Mouse (Mus musculus) cerebellum, adult 11 months (tissue): ENCODE results near the gene Hist1h3b.

Experiments used
- DNase-seq: peaks from one replicate; pipeline ENCODE4 v3.0.0; 2022

Hist1h3b gene

DNA sequence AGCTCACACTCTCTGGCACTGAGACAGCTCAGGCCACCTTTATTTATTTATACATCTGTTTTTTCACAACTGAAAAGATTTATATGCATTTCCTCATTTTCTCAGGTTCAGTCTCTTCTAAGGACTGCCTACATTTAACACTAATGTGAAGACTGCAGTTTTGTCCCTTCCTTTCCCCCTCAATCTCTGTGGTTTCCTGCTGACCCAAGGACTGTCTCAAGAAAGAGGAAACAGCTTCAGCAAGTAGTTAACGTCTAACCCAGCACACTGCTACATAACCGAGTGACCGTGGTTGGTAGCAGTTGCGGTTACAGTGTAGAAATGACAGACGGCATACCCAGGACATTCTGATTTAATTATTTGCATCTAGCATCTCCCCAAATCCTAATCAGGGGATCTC is 47.3 kb downstream of the Hist1h3b start:
- DNase-seq = no peak
